Comparison of ENCODE assay signal across 8 mouse cellular contexts in genomic region chr3:27607796-27608151, GRCm38 (mm10).
DNase-seq lines count a peak whose midpoint lies in the region; ATAC-seq lines count a peak whose summit lies in the region.

No protein-coding gene starts in this region.

- H3K27me3 ChIP-seq in embryonic facial prominence, embryonic 10.5 days (replicated peaks; ENCODE audit: low read depth, poor library complexity, severe bottlenecking), result no peaks in the 10 kb centered on the region
- no peaks in the 10 kb centered on the region for H3K27me3 ChIP-seq in hindbrain, embryonic 10.5 days (ENCODE audit: insufficient read depth, poor library complexity, severe bottlenecking)

- no peak for ATAC-seq in erythroid progenitor cell, adult 5-6 weeks (replicated peaks; ENCODE audit: low FRiP score, poor library complexity, severe bottlenecking)

- DNase-seq in gastrocnemius, adult 18-20 months (ENCODE audit: low spot score), result peak; percentile 34
- no peak for DNase-seq in gastrocnemius, postnatal 10 days
- no peak for DNase-seq in embryonic facial prominence, embryonic 10.5 days (ENCODE audit: low spot score)
- DNase-seq in hindbrain, embryonic 10.5 days (ENCODE audit: low spot score), result no peak
- DNase-seq in lung, postnatal 4 days, result peak; percentile 50
- DNase-seq in spleen, postnatal 10 days (ENCODE audit: low spot score in 2 of 2), result no peak
- DNase-seq in right cerebral cortex, postnatal 25 days, result no peak

- 71% methylated on average over 7 of the region's 7 CpGs for WGBS in embryonic facial prominence, embryonic 10.5 days
- 78% methylated on average over 7 of the region's 7 CpGs for WGBS in hindbrain, embryonic 10.5 days

- H3K4me1 ChIP-seq in embryonic facial prominence, embryonic 10.5 days, result peaks cover 61% of the 10 kb centered on the region
- H3K4me1 ChIP-seq in hindbrain, embryonic 10.5 days (replicated peaks), result peaks cover 39% of the 10 kb centered on the region

- no peaks in the 10 kb centered on the region for H3K9me3 ChIP-seq in embryonic facial prominence, embryonic 10.5 days
- no peaks in the 10 kb centered on the region for H3K9me3 ChIP-seq in hindbrain, embryonic 10.5 days

- no peaks in the 10 kb centered on the region for H3K36me3 ChIP-seq in embryonic facial prominence, embryonic 10.5 days (replicated peaks)
- H3K36me3 ChIP-seq in hindbrain, embryonic 10.5 days, result no peaks in the 10 kb centered on the region

- H3K4me3 ChIP-seq in embryonic facial prominence, embryonic 10.5 days, result no peak overlapping the region
- H3K4me3 ChIP-seq in hindbrain, embryonic 10.5 days, result no peak overlapping the region

- peak overlapping the region; percentile 73 for H3K27ac ChIP-seq in embryonic facial prominence, embryonic 10.5 days (replicated peaks)
- peak overlapping the region; percentile 72 for H3K27ac ChIP-seq in hindbrain, embryonic 10.5 days

Comparison
In these comparisons a context has a peak if more than half of its experiments do, and no peak if none do; other contexts are left out.
1. DNase-seq: peak in gastrocnemius, adult 18-20 months (single experiment) and lung, postnatal 4 days (2 of 2); none in gastrocnemius, postnatal 10 days (single experiment), embryonic facial prominence, embryonic 10.5 days (single experiment), hindbrain, embryonic 10.5 days (single experiment), spleen, postnatal 10 days (0 of 2) and right cerebral cortex, postnatal 25 days (single experiment).